Mouse (Mus musculus): ENCODE results near the gene Pla2g2e.

- TF ChIP-seq POLR2A (IDR thresholded peaks at IDR 0.05; ENCODE audit: insufficient read depth, low read length) (no peak), CTCF (IDR thresholded peaks at IDR 0.05; ENCODE audit: low read depth, low read length) (no peak)
Measured at GRCm38 (mm10) chr4:138840726-138841125, 37.0 kb upstream of the Pla2g2e start.
